Mouse (Mus musculus) liver, embryonic 13.5 days (tissue): ENCODE data around the gene Endou. TPM values are rescaled to one million over a fixed set of nuclear protein-coding genes. Genes with fewer than 3 reads are reported as not detected.

Experiments
- ATAC-seq: fragments of 200-750 bp; cut with Nextera tagmentation; 2 replicates; pipeline ENCODE4 v1.8.0; 2017; ENCODE audit warnings: low read depth, mild to moderate bottlenecking, moderate number of reproducible peaks, moderate library complexity
- DNase-seq: peaks from one replicate; pipeline ENCODE4 v3.0.0; 2022
- H3K27ac ChIP-seq: fragments of 300-500 bp; sonication (generic); 2 replicates; pipeline ENCODE4 v1.5.1; 2015; ENCODE audit warnings: moderate library complexity, mild to moderate bottlenecking, inconsistent platforms
- H3K27me3 ChIP-seq: fragments of 300-500 bp; sonication (generic); 2 replicates; pipeline ENCODE4 v1.6.1; 2015; ENCODE audit warnings: mild to moderate bottlenecking, inconsistent platforms
- H3K36me3 ChIP-seq: fragments of 300-500 bp; sonication (generic); 2 replicates; pipeline ENCODE4 v1.6.1; 2015; ENCODE audit warnings: mild to moderate bottlenecking, inconsistent platforms
- H3K4me1 ChIP-seq: fragments of 300-500 bp; sonication (generic); replicated peaks from 2 replicates; pipeline ENCODE4 v1.6.1; 2015; ENCODE audit warnings: inconsistent platforms
- H3K4me2 ChIP-seq: fragments of 300-500 bp; sonication (generic); 2 replicates; pipeline ENCODE4 v1.6.1; 2015; ENCODE audit warnings: inconsistent platforms, mild to moderate bottlenecking, moderate library complexity
- H3K4me3 ChIP-seq: fragments of 300-500 bp; sonication (generic); replicated peaks from 2 replicates; pipeline ENCODE4 v1.5.1; 2015; ENCODE audit warnings: mild to moderate bottlenecking, inconsistent platforms
- H3K9ac ChIP-seq: fragments of 300-500 bp; sonication (generic); 2 replicates; pipeline ENCODE4 v1.6.1; 2015; ENCODE audit warnings: mild to moderate bottlenecking, inconsistent platforms
- H3K9me3 ChIP-seq: fragments of 300-500 bp; sonication (generic); replicated peaks from 2 replicates; pipeline ENCODE4 v1.6.1; 2016; ENCODE audit warnings: inconsistent platforms
- WGBS: fragments of 180-500 bp; shearing (Covaris S2); methylation state at CpG from one replicate; pipeline ENCODE4 v1.1.7; 2015; ENCODE audit not compliant: insufficient replicate concordance; 5-methylcytosine and 5-hydroxymethylcytosine counted together
- polyA plus RNA-seq: library from polyadenylated mRNA; unstranded; fragments of >200 nt; fragmentation: Nextera tagmentation; extraction: Ambion mirVana; gene quantifications from 2 replicates; pipeline ENCODE4 v1.2.1, GENCODE M21; 2015

Endou gene
- polyA plus RNA-seq, 1 experiment from 2014 or later: not detected

DNA sequence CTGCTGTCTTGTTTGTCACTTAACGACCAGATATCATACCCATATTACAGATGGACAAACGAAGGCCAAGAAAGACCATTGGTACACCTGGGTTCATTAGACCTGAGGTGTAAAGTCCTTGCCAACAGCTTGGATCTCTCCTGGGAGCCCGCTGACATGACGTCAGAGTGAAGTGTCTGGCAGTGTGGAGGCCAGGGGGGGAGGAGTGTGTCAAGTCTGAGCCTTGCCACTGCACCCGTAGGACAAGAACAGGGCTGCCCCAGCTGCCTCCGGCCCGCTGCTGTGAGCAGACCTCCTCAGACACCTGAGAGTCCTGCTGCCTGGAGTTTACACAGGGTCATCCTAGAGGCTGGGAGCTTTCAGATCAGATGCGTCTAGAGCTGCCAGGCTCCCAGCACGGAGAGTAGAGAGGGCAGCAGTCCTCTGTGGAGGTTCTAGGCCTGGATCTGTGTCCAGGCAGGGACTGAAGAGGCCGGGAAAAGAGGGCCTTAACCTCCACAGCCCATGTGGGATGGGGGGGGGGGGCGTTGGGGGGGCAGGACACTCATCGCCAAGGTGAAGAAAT, 12.9 kb upstream of the Endou start:
- DNase-seq: no peak
- H3K9ac ChIP-seq: no peak overlapping the region
- no peak overlapping the region for H3K4me3 ChIP-seq
- peaks cover 58% of the 10 kb centered on the region for H3K4me1 ChIP-seq
- no peak overlapping the region for H3K4me2 ChIP-seq
- ATAC-seq: no peak
- no peak overlapping the region for H3K27ac ChIP-seq
- no peaks in the 10 kb centered on the region for H3K9me3 ChIP-seq
- no peaks in the 10 kb centered on the region for H3K36me3 ChIP-seq
- H3K27me3 ChIP-seq: no peaks in the 10 kb centered on the region
- 63% methylated on average over 12 of the region's 12 CpGs for WGBS

DNA sequence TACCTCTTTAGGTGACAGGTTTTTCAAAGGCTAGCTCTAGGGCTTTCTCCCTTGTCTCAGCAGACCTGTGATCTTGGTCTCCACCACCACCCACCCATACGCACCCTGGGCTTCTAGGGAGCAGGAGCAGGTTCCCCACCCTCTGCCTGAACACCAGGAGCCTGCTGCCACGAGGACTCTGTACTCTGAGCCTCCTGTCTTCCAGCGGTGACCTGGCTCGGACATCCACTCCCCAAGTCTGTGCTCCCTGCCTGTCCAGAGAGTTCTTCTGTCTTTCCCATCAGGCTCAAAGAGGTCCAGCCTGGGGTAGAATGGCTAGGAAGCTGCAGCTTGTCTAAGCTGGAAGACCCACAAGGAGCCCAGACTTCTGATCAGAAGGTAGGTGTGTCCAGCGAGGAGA, 12.1 kb upstream of the Endou start:
- no peak overlapping the region for H3K4me2 ChIP-seq
- H3K4me1 ChIP-seq: peaks cover 56% of the 10 kb centered on the region
- H3K27me3 ChIP-seq: no peaks in the 10 kb centered on the region
- no peak overlapping the region for H3K4me3 ChIP-seq
- ATAC-seq: no peak
- H3K27ac ChIP-seq: no peak overlapping the region
- no peaks in the 10 kb centered on the region for H3K36me3 ChIP-seq
- no peak for DNase-seq
- H3K9me3 ChIP-seq: no peaks in the 10 kb centered on the region
- WGBS: 65% methylated on average over 5 of the region's 5 CpGs
- H3K9ac ChIP-seq: no peak overlapping the region

DNA sequence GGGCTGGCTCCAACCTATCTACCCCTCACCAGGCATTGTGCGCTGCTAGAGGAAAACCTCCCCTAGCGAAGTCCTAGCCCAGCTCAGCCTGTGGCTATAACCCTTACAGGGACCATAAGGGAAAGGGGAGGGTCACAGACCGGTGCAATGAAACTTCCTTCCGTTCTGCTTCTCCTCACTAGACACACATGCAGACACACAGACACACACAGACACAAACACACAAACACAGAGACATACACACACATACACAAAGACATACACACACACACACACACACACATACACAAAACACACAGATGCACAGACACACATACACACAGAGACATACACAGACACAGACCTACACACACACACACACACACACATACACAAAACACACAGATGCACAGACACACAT, 11.5 kb upstream of the Endou start:
- H3K4me2 ChIP-seq: no peak overlapping the region
- H3K4me1 ChIP-seq: peaks cover 52% of the 10 kb centered on the region
- ATAC-seq (no peak), DNase-seq (no peak)
- no peak overlapping the region for H3K9ac ChIP-seq
- H3K4me3 ChIP-seq: no peak overlapping the region
- no peak overlapping the region for H3K27ac ChIP-seq
- H3K27me3 ChIP-seq: no peaks in the 10 kb centered on the region
- H3K36me3 ChIP-seq: no peaks in the 10 kb centered on the region
- H3K9me3 ChIP-seq: no peaks in the 10 kb centered on the region
- 32% methylated on average over 4 of the region's 4 CpGs for WGBS

DNA sequence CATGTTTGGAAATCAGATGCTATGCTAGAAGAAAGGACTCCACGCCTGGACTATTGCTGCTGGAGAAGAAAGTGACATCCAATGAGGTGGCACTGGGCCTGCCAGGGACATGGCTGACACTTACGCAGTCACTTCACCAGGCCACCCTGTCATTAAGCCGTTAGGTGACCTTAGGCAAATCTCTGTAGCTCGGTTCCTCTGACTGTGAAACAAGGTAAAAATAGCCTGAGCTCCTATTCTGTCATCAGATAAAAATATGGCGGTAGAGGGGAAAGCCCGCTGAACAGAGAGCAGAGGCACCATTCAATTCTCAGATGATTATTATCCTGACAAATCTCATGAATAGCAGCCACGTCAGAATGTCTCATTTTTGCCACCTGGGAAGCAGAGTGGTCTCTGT, 10.9 kb upstream of the Endou start:
- H3K4me1 ChIP-seq: peaks cover 48% of the 10 kb centered on the region
- WGBS: 36% methylated on average over 7 of the region's 7 CpGs

DNA sequence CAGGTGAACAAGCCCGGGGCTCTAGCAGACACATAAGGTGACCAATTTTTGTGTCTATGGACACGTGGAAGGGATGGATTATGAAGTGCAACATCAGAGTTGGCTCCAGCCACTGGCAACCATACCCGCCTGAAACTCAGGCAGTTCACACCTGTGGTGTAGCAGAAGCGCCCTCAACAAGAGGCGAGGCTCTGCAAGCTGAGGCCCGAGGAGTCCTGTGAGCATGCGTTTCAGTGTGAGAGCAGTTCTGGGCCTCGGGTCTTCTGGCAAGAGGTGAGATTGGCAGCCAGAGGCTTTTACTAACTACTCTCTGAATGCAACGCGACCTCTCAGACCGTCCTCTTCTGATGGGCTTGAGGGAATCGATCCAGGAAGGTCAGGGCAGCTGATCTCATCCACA, 10.5 kb upstream of the Endou start:
- no peaks in the 10 kb centered on the region for H3K27me3 ChIP-seq
- ATAC-seq: no peak

More for the DNA sequence above, 10.9 kb upstream of the Endou start:
- ATAC-seq: no peak
- Histone ChIP-seq H3K9ac (no peak overlapping the region), H3K9me3 (no peaks in the 10 kb centered on the region), H3K4me2 (no peak overlapping the region), H3K27ac (no peak overlapping the region), H3K4me3 (no peak overlapping the region), H3K27me3 (no peaks in the 10 kb centered on the region), H3K36me3 (no peaks in the 10 kb centered on the region)
- no peak for DNase-seq

DNA sequence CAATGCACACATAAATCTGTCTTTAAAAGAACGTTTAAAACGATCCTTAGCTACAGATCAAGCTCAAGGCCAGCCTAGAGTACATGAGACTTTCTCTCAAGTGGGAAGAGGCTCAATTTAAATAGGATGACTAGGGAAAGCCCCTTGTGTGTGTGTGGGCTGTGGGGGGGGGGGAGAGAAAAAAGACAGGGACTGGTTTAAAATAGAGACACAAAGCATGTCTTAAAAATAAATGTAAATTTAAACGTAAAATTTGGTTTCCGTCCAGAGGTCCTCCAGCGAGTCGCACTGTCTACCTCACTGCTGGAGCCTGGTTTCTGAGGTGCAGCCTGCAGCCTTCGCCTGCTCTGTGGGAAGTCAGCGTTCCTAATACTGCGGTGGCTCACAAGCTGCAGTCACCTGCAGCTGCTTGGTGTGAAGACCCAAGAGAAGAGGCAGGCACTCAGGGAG, 9.2 kb upstream of the Endou start:
- ATAC-seq (no peak), DNase-seq (no peak)
- 80% methylated on average over 9 of the region's 9 CpGs for WGBS
- Histone ChIP-seq H3K27me3 (no peaks in the 10 kb centered on the region), H3K4me3 (no peak overlapping the region), H3K9ac (no peak overlapping the region), H3K4me2 (no peak overlapping the region), H3K4me1 (peaks cover 30% of the 10 kb centered on the region), H3K27ac (no peak overlapping the region), H3K9me3 (no peaks in the 10 kb centered on the region), H3K36me3 (no peaks in the 10 kb centered on the region)

More for the DNA sequence above, 10.5 kb upstream of the Endou start:
- WGBS: 71% methylated on average over 12 of the region's 12 CpGs
- Histone ChIP-seq H3K9me3 (no peaks in the 10 kb centered on the region), H3K27ac (no peak overlapping the region), H3K4me3 (no peak overlapping the region), H3K9ac (no peak overlapping the region), H3K4me2 (no peak overlapping the region), H3K4me1 (peaks cover 44% of the 10 kb centered on the region), H3K36me3 (no peaks in the 10 kb centered on the region)
- DNase-seq: no peak

DNA sequence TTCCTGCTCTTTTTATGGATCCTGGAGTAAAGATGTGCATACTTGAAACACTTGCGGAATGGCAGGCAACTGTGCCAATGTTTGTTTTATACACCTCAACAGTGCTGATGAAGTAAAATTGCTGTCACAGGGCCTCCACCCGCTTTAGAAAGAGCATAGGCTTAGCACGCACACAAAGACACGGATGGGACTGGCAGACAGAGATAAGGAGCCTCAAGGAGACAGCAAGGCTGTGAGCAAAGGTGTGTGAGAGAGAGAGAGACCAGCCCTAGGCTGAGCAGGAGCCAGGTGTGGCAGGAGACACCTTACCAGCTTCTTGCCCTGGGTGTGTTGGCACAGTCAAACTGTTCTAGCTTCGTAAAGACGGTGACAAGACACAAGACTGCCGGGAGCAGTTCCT, 7.8 kb upstream of the Endou start:
- Histone ChIP-seq H3K4me1 (peaks cover 18% of the 10 kb centered on the region), H3K9ac (no peak overlapping the region), H3K27ac (no peak overlapping the region), H3K9me3 (no peaks in the 10 kb centered on the region), H3K4me3 (no peak overlapping the region), H3K4me2 (no peak overlapping the region), H3K36me3 (no peaks in the 10 kb centered on the region), H3K27me3 (no peaks in the 10 kb centered on the region)
- DNase-seq (peak; percentile 26), ATAC-seq (peak; percentile 88)
- 62% methylated on average over 7 of the region's 7 CpGs for WGBS

DNA sequence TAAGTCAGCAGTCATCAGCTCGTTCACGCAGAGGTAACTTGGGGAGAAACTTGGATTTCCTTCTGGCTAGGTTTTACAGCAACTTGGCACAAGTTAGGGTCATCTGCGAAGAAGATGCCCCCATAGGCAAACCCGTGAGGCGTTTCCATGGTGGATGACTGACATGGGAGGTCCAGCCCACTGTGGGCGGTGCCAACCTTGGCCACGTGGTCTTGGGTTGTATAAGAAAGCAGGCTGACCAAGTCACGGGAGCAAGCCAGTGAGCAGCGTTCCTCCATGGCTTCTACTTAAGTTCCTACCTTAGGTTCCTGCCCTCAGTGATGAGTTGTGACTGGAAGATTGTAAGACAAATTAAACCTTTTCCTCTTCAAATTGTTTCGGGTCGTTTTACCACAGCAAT, 849 bp upstream of the Endou start:
- no peaks in the 10 kb centered on the region for H3K36me3 ChIP-seq
- H3K27me3 ChIP-seq: peaks cover 10% of the 10 kb centered on the region; the same call in 1 of the 2 replicates
- H3K27ac ChIP-seq: no peak overlapping the region
- DNase-seq (no peak), ATAC-seq (no peak)
- H3K4me1 ChIP-seq: no peaks in the 10 kb centered on the region
- no peaks in the 10 kb centered on the region for H3K9me3 ChIP-seq
- WGBS: 74% methylated on average over 11 of the region's 11 CpGs
- H3K4me2 ChIP-seq: no peak overlapping the region
- H3K9ac ChIP-seq: no peak overlapping the region
- H3K4me3 ChIP-seq: no peak overlapping the region

DNA sequence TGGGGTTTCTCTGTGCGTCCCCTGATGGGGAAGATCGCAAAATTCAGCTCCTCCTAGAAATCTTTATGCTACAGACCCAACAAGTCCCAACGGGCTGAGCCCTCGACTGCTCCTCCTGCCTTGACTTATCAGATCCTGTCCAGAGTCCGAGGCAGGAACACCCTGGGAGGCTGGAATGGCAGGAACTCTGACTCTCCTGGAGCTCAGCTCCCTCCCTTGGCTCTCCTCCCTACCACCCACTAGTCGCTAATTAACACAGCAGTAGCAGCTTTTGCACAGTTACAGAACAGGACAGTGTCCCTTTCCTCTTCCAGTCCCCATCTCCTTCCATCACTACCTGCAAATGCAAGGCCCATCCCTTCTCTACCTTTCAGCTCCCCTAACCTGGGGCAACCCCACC, 774 bp downstream of the Endou start:
- H3K9me3 ChIP-seq: no peaks in the 10 kb centered on the region
- DNase-seq (no peak), ATAC-seq (no peak)
- H3K36me3 ChIP-seq: no peaks in the 10 kb centered on the region
- no peak overlapping the region for H3K27ac ChIP-seq
- 43% methylated on average over 6 of the region's 6 CpGs for WGBS
- H3K4me2 ChIP-seq: no peak overlapping the region
- no peaks in the 10 kb centered on the region for H3K4me1 ChIP-seq
- no peak overlapping the region for H3K4me3 ChIP-seq
- H3K27me3 ChIP-seq: peaks cover 10% of the 10 kb centered on the region; the same call in 1 of the 2 replicates
- H3K9ac ChIP-seq: no peak overlapping the region

DNA sequence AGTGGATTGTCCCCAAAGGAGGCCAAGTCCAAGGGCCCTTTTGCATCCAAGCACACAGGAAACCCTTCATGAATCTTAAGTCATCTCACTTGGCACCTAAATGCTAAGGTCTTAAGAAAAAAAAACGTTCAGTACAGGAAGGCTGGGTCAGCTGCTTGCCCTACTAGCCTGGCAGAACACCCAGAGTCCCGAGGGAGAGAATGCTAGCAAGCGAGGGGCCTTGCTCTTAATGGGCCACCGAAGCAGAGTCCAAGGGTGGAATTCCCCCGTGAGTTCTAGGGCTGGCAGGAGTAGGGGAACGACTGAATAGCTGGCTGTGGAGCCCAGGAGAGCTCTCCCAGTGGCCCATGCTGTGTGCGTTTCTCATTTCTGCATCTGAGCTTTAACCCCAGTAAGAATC, 2.3 kb downstream of the Endou start:
- DNase-seq: no peak
- no peak overlapping the region for H3K9ac ChIP-seq

DNA sequence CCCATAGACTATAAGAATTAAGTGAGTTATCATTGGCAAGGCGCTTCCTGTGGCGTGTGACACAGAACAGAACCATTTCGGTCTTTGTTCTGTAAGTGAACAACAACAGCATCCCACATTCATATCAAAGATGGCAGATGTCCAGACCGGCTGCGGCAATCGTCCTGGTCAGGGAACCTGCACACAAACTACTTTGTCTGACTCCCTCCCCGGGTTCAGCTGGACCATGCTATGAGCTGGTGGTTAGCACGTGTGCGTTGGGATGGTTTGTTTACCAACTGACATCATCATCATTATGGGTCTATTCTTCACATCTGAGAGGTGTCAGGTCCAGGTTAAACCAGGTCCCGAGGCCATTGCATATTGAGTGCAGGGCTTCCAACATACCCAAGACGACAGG, 2.7 kb downstream of the Endou start:
- H3K36me3 ChIP-seq: no peaks in the 10 kb centered on the region
- H3K4me2 ChIP-seq: no peak overlapping the region
- no peak overlapping the region for H3K27ac ChIP-seq
- H3K4me1 ChIP-seq: no peaks in the 10 kb centered on the region
- DNase-seq (no peak), ATAC-seq (no peak)
- peaks cover 10% of the 10 kb centered on the region; the same call in 1 of the 2 replicates for H3K27me3 ChIP-seq
- 73% methylated on average over 11 of the region's 11 CpGs for WGBS
- no peaks in the 10 kb centered on the region for H3K9me3 ChIP-seq
- H3K4me3 ChIP-seq: no peak overlapping the region
- H3K9ac ChIP-seq: no peak overlapping the region

More for the DNA sequence above, 2.3 kb downstream of the Endou start:
- H3K9me3 ChIP-seq: no peaks in the 10 kb centered on the region
- ATAC-seq: no peak
- no peak overlapping the region for H3K4me3 ChIP-seq
- no peaks in the 10 kb centered on the region for H3K4me1 ChIP-seq
- no peak overlapping the region for H3K27ac ChIP-seq
- H3K36me3 ChIP-seq: no peaks in the 10 kb centered on the region
- H3K27me3 ChIP-seq: peaks cover 10% of the 10 kb centered on the region; the same call in 1 of the 2 replicates
- no peak overlapping the region for H3K4me2 ChIP-seq
- WGBS: 59% methylated on average over 7 of the region's 7 CpGs

DNA sequence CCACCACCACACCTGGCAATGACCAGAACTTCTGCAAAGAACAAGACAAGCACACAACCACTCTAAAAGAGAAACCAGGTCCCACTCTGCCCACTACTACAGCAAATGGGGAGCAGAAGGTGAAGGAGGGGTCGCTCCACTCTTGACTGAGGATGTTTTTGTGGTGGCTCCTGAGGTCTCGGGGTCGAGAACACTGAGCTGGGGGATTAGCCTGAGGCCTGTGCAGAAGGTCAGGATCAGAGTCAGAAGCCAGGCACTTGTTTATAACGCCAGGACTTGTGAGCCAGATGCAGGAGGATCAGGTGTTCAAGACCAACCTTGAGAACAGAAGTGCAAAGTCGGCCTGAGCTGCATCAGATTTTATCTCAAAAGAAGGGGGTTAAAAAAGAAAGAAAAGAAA, 3.6 kb downstream of the Endou start:
- Histone ChIP-seq H3K9ac (no peak overlapping the region), H3K9me3 (no peaks in the 10 kb centered on the region), H3K4me2 (no peak overlapping the region), H3K4me1 (no peaks in the 10 kb centered on the region), H3K4me3 (no peak overlapping the region), H3K27me3 (peaks cover 10% of the 10 kb centered on the region; the same call in 1 of the 2 replicates), H3K27ac (no peak overlapping the region), H3K36me3 (no peaks in the 10 kb centered on the region)
- ATAC-seq (no peak), DNase-seq (no peak)
- 46% methylated on average over 5 of the region's 5 CpGs for WGBS
